Mouse (Mus musculus): Measurements from ENCODE around the gene Serpina1c. TPM values are rescaled to one million over a fixed set of nuclear protein-coding genes. Genes with fewer than 3 reads are reported as not detected.
"Not testable (repeated sequence)": the region's sequence is repeated elsewhere in the genome, so short reads cannot be mapped to it uniquely, and the experiment has no call there.

Gene Serpina1c
- polyA plus RNA-seq (2016; fragmentation: Nextera tagmentation; extraction: Ambion mirVana), result 0.22 and 4.4 TPM in 2 replicates

- DNase-seq (ENCODE audit: low spot score); H3K27me3 ChIP-seq (ENCODE audit: insufficient read depth, poor library complexity, severe bottlenecking); H3K9me3 ChIP-seq; H3K4me3 ChIP-seq; H3K36me3 ChIP-seq; H3K4me1 ChIP-seq; H3K27ac ChIP-seq: not testable (repeated sequence)
- 73% methylated on average over 4 of the region's 4 CpGs for WGBS
These were observed at the start of gene Serpina1c for GRCm38 (mm10) chr12:103904837-103905340. Serpina1c (minus strand) TSS chr12:103904887.

GRCm38 (mm10) chr12:103952972-103953371 lies 48.3 kb upstream of the Serpina1c start:
- H3K27ac ChIP-seq; H3K36me3 ChIP-seq; H3K4me1 ChIP-seq; H3K27me3 ChIP-seq (ENCODE audit: insufficient read depth, poor library complexity, severe bottlenecking); DNase-seq (ENCODE audit: low spot score); H3K4me3 ChIP-seq; H3K9me3 ChIP-seq: not testable (repeated sequence)
- WGBS, result 63% methylated on average over 3 of the region's 3 CpGs

- H3K36me3 ChIP-seq, result no peaks in the 10 kb centered on the region
- H3K27ac ChIP-seq, result no peak overlapping the region
- DNase-seq (ENCODE audit: low spot score), result no peak
- H3K4me1 ChIP-seq, result no peaks in the 10 kb centered on the region
- no peaks in the 10 kb centered on the region for H3K27me3 ChIP-seq (ENCODE audit: insufficient read depth, poor library complexity, severe bottlenecking)
- 73% methylated on average over 4 of the region's 4 CpGs for WGBS
- H3K9me3 ChIP-seq, result peaks cover 11% of the 10 kb centered on the region
- H3K4me3 ChIP-seq, result no peak overlapping the region
These were observed 41.6 kb upstream of the Serpina1c start for GRCm38 (mm10) chr12:103946243-103946642.

- not testable (repeated sequence) for H3K4me1 ChIP-seq; H3K9me3 ChIP-seq; H3K36me3 ChIP-seq; H3K27me3 ChIP-seq (ENCODE audit: insufficient read depth, poor library complexity, severe bottlenecking); H3K27ac ChIP-seq; DNase-seq (ENCODE audit: low spot score); H3K4me3 ChIP-seq
- WGBS, result 89% methylated on average over 13 of the region's 16 CpGs
These were observed 4.5 kb upstream of the Serpina1c start for GRCm38 (mm10) chr12:103909181-103909580.

- H3K4me1 ChIP-seq; H3K27me3 ChIP-seq (ENCODE audit: insufficient read depth, poor library complexity, severe bottlenecking); H3K27ac ChIP-seq; DNase-seq (ENCODE audit: low spot score); H3K36me3 ChIP-seq; H3K9me3 ChIP-seq; H3K4me3 ChIP-seq: not testable (repeated sequence)
- 22% methylated on average over 1 of the region's 1 CpGs for WGBS
These were observed 3.1 kb upstream of the Serpina1c start for GRCm38 (mm10) chr12:103907746-103908145.

- not testable (repeated sequence) for DNase-seq (ENCODE audit: low spot score); H3K27ac ChIP-seq
- 81% methylated on average over 3 of the region's 3 CpGs for WGBS
These were observed 2.8 kb downstream of the Serpina1c start for GRCm38 (mm10) chr12:103901929-103902328.

DNA sequence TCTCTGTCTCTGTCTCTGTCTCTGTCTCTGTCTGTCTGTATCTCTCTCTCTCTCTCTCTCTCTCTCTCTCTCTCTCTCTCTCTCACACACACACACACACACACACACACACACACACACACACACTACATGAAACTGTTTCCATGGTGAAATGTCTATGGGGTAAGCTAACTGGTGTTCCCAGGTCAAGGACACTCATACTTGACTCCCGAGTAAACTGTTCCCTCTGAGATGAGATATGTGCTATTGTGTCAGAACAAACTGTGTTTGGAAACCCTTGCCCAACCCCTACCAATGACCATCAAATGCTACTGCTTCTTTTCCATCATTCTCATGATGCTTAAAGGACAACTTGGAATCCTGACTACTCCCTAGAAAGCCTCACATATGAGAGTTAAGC lies 37.8 kb downstream of the Serpina1c start:
- not testable (repeated sequence) for H3K36me3 ChIP-seq; H3K4me1 ChIP-seq; H3K9me3 ChIP-seq; H3K27ac ChIP-seq; DNase-seq (ENCODE audit: low spot score); H3K4me3 ChIP-seq; H3K27me3 ChIP-seq (ENCODE audit: insufficient read depth, poor library complexity, severe bottlenecking)
- 75% methylated on average over 1 of the region's 1 CpGs for WGBS

More at GRCm38 (mm10) chr12:103901929-103902328, 2.8 kb downstream of the Serpina1c start:
- not testable (repeated sequence) for H3K4me1 ChIP-seq; H3K36me3 ChIP-seq; H3K27me3 ChIP-seq (ENCODE audit: insufficient read depth, poor library complexity, severe bottlenecking); H3K4me3 ChIP-seq; H3K9me3 ChIP-seq

DNA sequence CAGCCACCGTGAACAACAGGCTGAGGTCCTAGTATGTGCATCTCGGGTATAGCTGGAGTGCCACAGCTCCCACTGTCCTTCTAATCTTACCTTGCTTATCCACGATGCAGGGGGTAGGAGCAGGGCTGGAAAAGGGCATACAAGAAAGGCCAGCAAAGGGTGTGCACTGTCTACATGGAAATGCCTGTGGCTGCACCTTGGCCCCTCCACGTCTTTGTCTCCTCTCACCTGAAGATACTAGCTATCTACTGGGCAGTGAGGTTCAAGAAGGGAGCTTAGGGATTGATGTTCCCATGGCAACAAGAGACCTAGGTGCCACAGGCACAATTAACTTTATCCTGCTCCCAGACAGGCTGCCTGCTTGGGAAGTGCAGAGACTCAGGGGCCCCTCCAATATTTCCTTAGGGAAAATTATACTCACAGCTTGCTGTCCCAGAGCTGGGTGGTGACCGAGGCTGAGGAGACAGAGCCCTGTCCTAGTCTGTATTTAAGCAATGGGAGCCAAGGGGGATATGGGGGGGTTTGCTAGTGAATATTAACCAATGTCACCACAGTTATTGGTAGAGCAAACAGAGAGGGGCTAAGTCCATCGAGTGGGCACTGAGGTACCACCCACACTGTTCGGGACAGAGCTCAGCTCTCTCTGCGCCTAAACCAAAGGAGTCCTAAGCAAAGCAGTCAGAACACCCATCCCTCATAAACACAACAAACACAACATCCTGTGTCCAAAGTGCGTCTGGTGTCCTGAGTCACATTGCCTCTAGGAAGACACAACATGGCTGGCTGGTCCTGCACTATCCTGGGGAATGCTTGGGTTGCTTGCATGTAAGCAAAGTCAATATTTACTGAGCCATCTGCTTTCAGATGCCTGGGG lies 41.3 kb downstream of the Serpina1c start, which contains the start of gene Serpina1a:
TSS of gene Serpina1a (minus strand) at position 462 of the 874 bp plus-strand sequence.
- H3K4me1 ChIP-seq; H3K9me3 ChIP-seq; H3K27ac ChIP-seq; H3K36me3 ChIP-seq; H3K27me3 ChIP-seq (ENCODE audit: insufficient read depth, poor library complexity, severe bottlenecking); H3K4me3 ChIP-seq: not testable (repeated sequence)
- 74% methylated on average over 9 of the region's 9 CpGs for WGBS
- DNase-seq (ENCODE audit: low spot score), result peak; percentile 7

DNA sequence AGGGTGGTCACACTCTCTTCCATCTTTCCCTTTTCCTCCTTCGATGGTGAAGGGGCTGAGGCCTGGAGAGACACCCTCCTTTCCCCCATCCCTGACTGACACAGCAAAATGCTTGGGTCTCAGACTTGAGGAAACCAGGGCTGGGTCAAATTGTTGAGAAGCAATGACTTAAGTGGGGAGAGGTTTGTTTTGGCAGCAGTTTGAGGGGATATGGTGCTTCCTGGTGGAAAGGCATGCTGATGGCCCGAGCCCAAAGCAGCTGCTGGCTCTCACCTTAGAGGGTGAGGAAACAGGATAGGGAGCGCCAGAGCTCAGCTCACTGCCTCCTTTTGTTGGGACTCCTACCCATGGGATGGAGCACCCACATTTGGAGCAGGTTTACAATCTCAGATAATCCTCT lies 43.7 kb downstream of the Serpina1c start:
- no peaks in the 10 kb centered on the region for H3K9me3 ChIP-seq
- no peak for DNase-seq (ENCODE audit: low spot score)
- no peaks in the 10 kb centered on the region for H3K27me3 ChIP-seq (ENCODE audit: insufficient read depth, poor library complexity, severe bottlenecking)
- H3K27ac ChIP-seq, result no peak overlapping the region
- no peaks in the 10 kb centered on the region for H3K4me1 ChIP-seq
- H3K36me3 ChIP-seq, result no peaks in the 10 kb centered on the region
- 81% methylated on average over 3 of the region's 3 CpGs for WGBS
- no peak overlapping the region for H3K4me3 ChIP-seq

DNA sequence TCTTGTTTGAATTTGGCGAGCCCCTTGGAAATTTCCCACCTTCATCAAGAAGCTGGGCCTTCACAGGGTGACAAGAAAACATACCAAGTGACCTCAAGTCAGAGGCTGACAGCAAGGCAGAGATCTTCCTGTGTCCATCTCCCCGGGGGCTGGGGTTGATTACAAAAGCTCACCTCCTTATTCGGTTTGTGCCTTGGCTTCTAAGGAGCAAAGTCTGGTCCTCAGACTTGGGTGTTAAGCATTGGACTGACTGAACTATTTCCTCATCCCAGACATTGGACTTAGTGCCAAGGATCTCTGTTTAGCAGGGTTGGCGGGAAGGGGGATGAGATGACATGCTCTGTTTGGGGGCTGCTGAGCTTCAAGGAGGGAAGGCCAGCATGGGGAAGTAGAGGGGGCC lies 44.1 kb downstream of the Serpina1c start:
- 78% methylated on average over 3 of the region's 4 CpGs for WGBS
- DNase-seq (ENCODE audit: low spot score); H3K4me3 ChIP-seq; H3K4me1 ChIP-seq; H3K9me3 ChIP-seq; H3K27me3 ChIP-seq (ENCODE audit: insufficient read depth, poor library complexity, severe bottlenecking); H3K27ac ChIP-seq; H3K36me3 ChIP-seq: not testable (repeated sequence)

DNA sequence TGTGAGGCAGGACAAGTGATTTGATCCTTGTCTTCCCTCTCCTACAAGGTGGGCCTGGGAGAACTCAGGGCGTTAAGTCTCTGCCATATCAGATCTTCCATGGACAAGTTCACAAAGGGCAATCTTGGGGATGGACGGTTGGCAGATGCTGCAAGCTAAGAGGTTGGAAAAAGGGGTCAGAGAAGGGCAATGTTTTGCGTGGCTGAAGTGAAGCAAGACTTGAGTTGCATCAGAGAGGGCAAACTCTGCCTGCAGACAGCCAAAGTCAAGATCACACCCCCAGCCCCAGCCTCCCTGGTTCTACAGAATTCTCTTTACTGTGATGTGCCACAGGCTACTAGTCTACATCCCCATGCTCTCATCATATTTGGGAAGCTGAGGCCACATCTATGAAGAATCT lies 45.1 kb downstream of the Serpina1c start:
- H3K27ac ChIP-seq, H3K4me3 ChIP-seq: not testable (repeated sequence)
- WGBS, result 64% methylated on average over 3 of the region's 3 CpGs

DNA sequence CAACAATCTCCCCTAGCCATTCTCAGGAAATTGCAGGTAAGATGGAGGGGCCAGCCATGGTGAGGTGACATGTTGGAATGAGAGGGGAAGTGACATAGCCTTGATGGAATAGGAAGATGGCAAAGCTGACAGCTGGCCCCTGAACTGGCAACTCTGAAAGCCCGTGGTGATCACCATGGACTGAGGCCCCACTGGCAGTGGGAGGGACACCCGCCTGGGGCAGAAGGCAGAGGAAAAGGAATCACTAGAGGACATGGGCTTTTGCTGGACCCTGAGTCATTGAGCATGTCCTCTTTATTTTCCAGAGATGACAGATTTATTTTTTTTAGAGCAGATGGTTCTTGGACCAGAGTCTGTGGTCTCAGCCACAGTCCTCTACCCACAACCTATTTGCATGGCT lies 51.7 kb downstream of the Serpina1c start:
- H3K27me3 ChIP-seq (ENCODE audit: insufficient read depth, poor library complexity, severe bottlenecking); H3K4me3 ChIP-seq; H3K9me3 ChIP-seq; H3K36me3 ChIP-seq; H3K4me1 ChIP-seq; H3K27ac ChIP-seq; DNase-seq (ENCODE audit: low spot score): not testable (repeated sequence)
- 77% methylated on average over 2 of the region's 2 CpGs for WGBS

More for the DNA sequence above, 45.1 kb downstream of the Serpina1c start:
- not testable (repeated sequence) for H3K9me3 ChIP-seq; H3K4me1 ChIP-seq; DNase-seq (ENCODE audit: low spot score); H3K27me3 ChIP-seq (ENCODE audit: insufficient read depth, poor library complexity, severe bottlenecking); H3K36me3 ChIP-seq

All from heart, embryonic 10.5 days (tissue).